Mouse (Mus musculus) MEL (cell line): Measurements from ENCODE around the gene Ifi27l2a. TPM values are rescaled to one million over a fixed set of nuclear protein-coding genes. Genes with fewer than 3 reads are reported as not detected.
"Not testable (repeated sequence)": the region's sequence is repeated elsewhere in the genome, so short reads cannot be mapped to it uniquely, and the experiment has no call there.

Source experiments
- DNase-seq: peaks from one replicate; pipeline ENCODE4 v3.0.0; 2011; ENCODE audit warnings: low read depth, low spot score
- H3K27ac ChIP-seq: 2 replicates; pipeline ENCODE4 v1.5.1; 2012; ENCODE audit warnings: low read depth, mild to moderate bottlenecking, control low read depth, low read length, moderate library complexity; ENCODE audit not compliant: control insufficient read depth
- H3K27me3 ChIP-seq, 2 experiments: fragments of 150-350 bp in 1 of 2; sonication (generic) in 1 of 2; 2 replicates each; pipeline ENCODE4 v1.6.1; 2012; ENCODE audit warnings: low read length in 2 of 2, mild to moderate bottlenecking in 2 of 2, improper control_type of control experiment in 1 of 2, moderate library complexity in 1 of 2; ENCODE audit not compliant: insufficient read depth in 2 of 2, control insufficient read depth in 1 of 2
- H3K36me3 ChIP-seq, 2 experiments: 2 replicates each; pipeline ENCODE4 v1.6.1; 2012 to 2014; ENCODE audit warnings: low read length in 2 of 2, improper control_type of control experiment in 1 of 2, inconsistent platforms in 1 of 2, mild to moderate bottlenecking in 1 of 2; ENCODE audit not compliant: insufficient read depth in 2 of 2, control insufficient read depth in 1 of 2
- H3K4me1 ChIP-seq, 2 experiments: fragments of 150-350 bp in 1 of 2; sonication (generic) in 1 of 2; 2 replicates each; pipeline ENCODE4 v1.6.1; 2012; ENCODE audit warnings: low read length in 2 of 2, improper control_type of control experiment in 1 of 2, mild to moderate bottlenecking in 1 of 2; ENCODE audit not compliant: insufficient read depth in 2 of 2, control insufficient read depth in 1 of 2
- H3K4me3 ChIP-seq, 2 experiments: fragments of 150-350 bp in 1 of 2; sonication (generic) in 1 of 2; 2 replicates each; pipeline ENCODE4 v1.5.1; 2012; ENCODE audit warnings: low read depth in 2 of 2, low read length in 2 of 2, mild to moderate bottlenecking in 2 of 2, moderate library complexity in 2 of 2, control low read depth in 1 of 2, improper control_type of control experiment in 1 of 2; ENCODE audit not compliant: control insufficient read depth in 1 of 2, insufficient read depth in 1 of 2
- H3K79me2 ChIP-seq: 2 replicates; pipeline ENCODE4 v1.6.1; 2012; ENCODE audit warnings: mild to moderate bottlenecking, low read length, moderate library complexity; ENCODE audit not compliant: control insufficient read depth, poor library complexity, insufficient read depth
- H3K9ac ChIP-seq: 2 replicates; pipeline ENCODE4 v1.6.1; 2012; ENCODE audit warnings: low read depth, mild to moderate bottlenecking, control low read depth, low read length, moderate library complexity; ENCODE audit not compliant: control insufficient read depth, poor library complexity, severe bottlenecking
- H3K9me3 ChIP-seq: fragments of 150-350 bp; sonication (generic); replicated peaks from 2 replicates; pipeline ENCODE4 v1.6.1; 2012; ENCODE audit warnings: mild to moderate bottlenecking, low read length, improper control_type of control experiment, moderate library complexity; ENCODE audit not compliant: insufficient read depth
- BHLHE40 ChIP-seq: IDR thresholded peaks from 2 replicates; pipeline ENCODE4 v1.6.1; 2012; ENCODE audit warnings: low read depth, mild to moderate bottlenecking, inconsistent platforms, low read length, improper control_type of control experiment, borderline replicate concordance
- E2F4 ChIP-seq: IDR thresholded peaks from 2 replicates; pipeline ENCODE4 v1.6.1; 2011; ENCODE audit warnings: low read depth, low read length, improper control_type of control experiment, borderline replicate concordance
- EP300 ChIP-seq, 2 experiments: IDR thresholded peaks; 2 replicates each; pipeline ENCODE4 v1.6.1; 2011; ENCODE audit warnings: improper control_type of control experiment in 2 of 2, low read length in 2 of 2, low read depth in 1 of 2, mild to moderate bottlenecking in 1 of 2
- GABPA ChIP-seq: IDR thresholded peaks from 2 replicates; pipeline ENCODE4 v1.6.1; 2012; ENCODE audit warnings: low read depth, mild to moderate bottlenecking, inconsistent platforms, low read length, improper control_type of control experiment, moderate library complexity
- GATA1 ChIP-seq: IDR thresholded peaks from 2 replicates; pipeline ENCODE4 v1.6.1; 2011; ENCODE audit warnings: low read depth, low read length, improper control_type of control experiment
- HCFC1 ChIP-seq: IDR thresholded peaks from 2 replicates; pipeline ENCODE4 v1.6.1; 2012; ENCODE audit warnings: low read depth, mild to moderate bottlenecking, inconsistent platforms, low read length, improper control_type of control experiment, moderate library complexity
- KAT2A ChIP-seq: conservative IDR thresholded peaks from 2 replicates; pipeline ENCODE4 v1.6.1; 2012; ENCODE audit warnings: low read depth, low read length, improper control_type of control experiment, inconsistent platforms
- MAFK ChIP-seq: IDR thresholded peaks from 2 replicates; pipeline ENCODE4 v1.6.1; 2011; ENCODE audit warnings: low read depth, mild to moderate bottlenecking, low read length, improper control_type of control experiment, borderline replicate concordance
- MAX ChIP-seq: IDR thresholded peaks from 2 replicates; pipeline ENCODE4 v1.6.1; 2011; ENCODE audit warnings: low read length, improper control_type of control experiment
- MAZ ChIP-seq: IDR thresholded peaks from 2 replicates; pipeline ENCODE4 v1.6.1; 2012; ENCODE audit warnings: low read depth, mild to moderate bottlenecking, inconsistent platforms, low read length, improper control_type of control experiment
- MXI1 ChIP-seq: IDR thresholded peaks from 2 replicates; pipeline ENCODE4 v1.6.1; 2011; ENCODE audit warnings: mild to moderate bottlenecking, low read depth, low read length, improper control_type of control experiment
- MYB ChIP-seq: IDR thresholded peaks from 2 replicates; pipeline ENCODE4 v1.6.1; 2011; ENCODE audit warnings: mild to moderate bottlenecking, low read depth, low read length, improper control_type of control experiment
- NRF1 ChIP-seq: IDR thresholded peaks from 2 replicates; pipeline ENCODE4 v1.6.1; 2014; ENCODE audit warnings: low read depth, mild to moderate bottlenecking, inconsistent platforms, low read length, improper control_type of control experiment, moderate library complexity; ENCODE audit not compliant: poor library complexity, insufficient read depth, severe bottlenecking
- POLR2A ChIP-seq, 2 experiments: IDR thresholded peaks; 2 replicates each; pipeline ENCODE4 v1.6.1; 2011 to 2012; ENCODE audit warnings: low read length in 2 of 2, mild to moderate bottlenecking in 2 of 2, control low read depth in 1 of 2, improper control_type of control experiment in 1 of 2, low read depth in 1 of 2, moderate library complexity in 1 of 2; ENCODE audit not compliant: control insufficient read depth in 1 of 2, insufficient read depth in 1 of 2, poor library complexity in 1 of 2
- POLR2AphosphoS2 ChIP-seq: IDR thresholded peaks from 2 replicates; pipeline ENCODE4 v1.6.1; 2011; ENCODE audit warnings: low read length, improper control_type of control experiment
- POLR2AphosphoS5 ChIP-seq: IDR thresholded peaks from 2 replicates; pipeline ENCODE4 v1.6.1; 2012; ENCODE audit warnings: low read depth, borderline replicate concordance, mild to moderate bottlenecking, inconsistent platforms, low read length, moderate library complexity, mixed read lengths
- RCOR1 ChIP-seq: IDR thresholded peaks from 2 replicates; pipeline ENCODE4 v1.6.1; 2012; ENCODE audit warnings: low read depth, mild to moderate bottlenecking, inconsistent platforms, low read length, improper control_type of control experiment
- SIN3A ChIP-seq: IDR thresholded peaks from 2 replicates; pipeline ENCODE4 v1.6.1; 2012; ENCODE audit warnings: low read length, improper control_type of control experiment, inconsistent platforms
- UBTF ChIP-seq: IDR thresholded peaks from 2 replicates; pipeline ENCODE4 v1.6.1; 2012; ENCODE audit warnings: low read depth, mild to moderate bottlenecking, inconsistent platforms, low read length, improper control_type of control experiment, moderate library complexity, borderline replicate concordance; ENCODE audit not compliant: insufficient read depth
- USF1 ChIP-seq: IDR thresholded peaks from 2 replicates; pipeline ENCODE4 v1.6.1; 2014; ENCODE audit warnings: low read depth, mild to moderate bottlenecking, inconsistent platforms, low read length, improper control_type of control experiment, moderate library complexity
- ZC3H11A ChIP-seq: IDR thresholded peaks from 2 replicates; pipeline ENCODE4 v1.6.1; 2012; ENCODE audit warnings: low read depth, mild to moderate bottlenecking, inconsistent platforms, low read length, improper control_type of control experiment
- ZNF384 ChIP-seq: IDR thresholded peaks from 2 replicates; pipeline ENCODE4 v1.6.1; 2012; ENCODE audit warnings: low read depth, mild to moderate bottlenecking, inconsistent platforms, low read length, improper control_type of control experiment
- polyA plus RNA-seq, 2 experiments: library from polyadenylated mRNA; stranded (reverse) in 1 of 2; unstranded in 1 of 2; fragments of >175 nt in 1 of 2; fragments of >200 nt in 1 of 2; gene quantifications; 2 replicates each; pipeline versions ENCODE4 v1.2.1 to v1.2.4; 2012; ENCODE audit warnings: low replicate concordance in 2 of 2, low read depth in 1 of 2; ENCODE audit not compliant: insufficient read length in 2 of 2, insufficient read depth in 1 of 2, missing spikeins in 1 of 2
- total RNA-seq: library from RNA; depleted of rRNA; stranded (reverse); fragments of 300-350 nt; gene quantifications from 2 replicates; pipeline ENCODE4 v1.2.3, GENCODE M21; 2012

The Ifi27l2a gene
- total and polyA plus RNA-seq, 3 experiments: 3.2 to 3.5 TPM; not detected in 1

DNA sequence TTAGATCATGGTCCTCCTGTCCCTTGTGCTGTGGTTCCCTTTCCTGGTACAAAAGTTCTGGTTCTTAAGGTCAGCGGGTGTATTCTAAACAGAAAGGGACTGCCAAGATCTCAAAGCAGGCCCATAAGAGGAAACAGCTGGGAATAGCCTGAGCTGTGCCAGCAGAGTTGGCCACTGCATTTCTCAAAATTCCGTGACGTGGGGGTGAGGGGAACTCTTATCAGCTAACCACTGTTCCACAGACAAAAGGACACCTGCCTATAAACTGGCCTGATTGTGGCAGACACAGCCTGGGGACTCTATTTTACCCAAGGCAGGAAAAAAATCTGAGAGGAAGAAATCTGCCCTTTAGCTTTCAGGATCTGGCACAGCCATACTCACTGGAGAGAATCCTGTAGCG, 43.8 kb upstream of the Ifi27l2a start:
- Histone ChIP-seq H3K27me3 (no peaks in the 10 kb centered on the region), H3K9ac (no peak overlapping the region), H3K4me3 (no peak overlapping the region), H3K79me2 (no peaks in the 10 kb centered on the region), H3K9me3 (no peaks in the 10 kb centered on the region), H3K4me1 (peaks cover 0 to 8% of the 10 kb centered on the region in 2 experiments; a peak in 2 of 4 replicates)
- no peak for DNase-seq
- no peak for TF ChIP-seq SIN3A
- TF ChIP-seq EP300 (IDR thresholded peaks at IDR 0.05; ENCODE audit: low read depth in 1 of 2, low read length in 2 of 2): no peak
- TF ChIP-seq RCOR1: no peak
- no peak for TF ChIP-seq UBTF
- no peak for TF ChIP-seq MYB
- TF ChIP-seq BHLHE40: no peak
- no peak for TF ChIP-seq MAFK
- TF ChIP-seq GABPA: no peak
- TF ChIP-seq MXI1: no peak
- no peak for TF ChIP-seq NRF1
- TF ChIP-seq KAT2A: no peak
- TF ChIP-seq ZC3H11A: no peak
- no peak for TF ChIP-seq ZNF384
- TF ChIP-seq, all 39 proteins: peak for 0
- no peaks in the 10 kb centered on the region for H3K36me3 ChIP-seq
- H3K27ac ChIP-seq: no peak overlapping the region

GRCm38 (mm10) chr12:103486726-103487125, 43.2 kb upstream of the Ifi27l2a start:
- no peak overlapping the region for H3K4me3 ChIP-seq
- no peaks in the 10 kb centered on the region for H3K36me3 ChIP-seq
- no peaks in the 10 kb centered on the region for H3K27me3 ChIP-seq
- no peak overlapping the region for H3K27ac ChIP-seq
- DNase-seq: no peak
- TF ChIP-seq RCOR1: no peak
- TF ChIP-seq E2F4: no peak
- TF ChIP-seq POLR2A (IDR thresholded peaks at IDR 0.05; ENCODE audit: control insufficient read depth in 1 of 2, insufficient read depth in 1 of 2, low read depth in 1 of 2, low read length in 2 of 2, poor library complexity in 1 of 2): no peak
- TF ChIP-seq HCFC1: no peak
- no peak for TF ChIP-seq POLR2AphosphoS2
- no peak for TF ChIP-seq NRF1
- no peak for TF ChIP-seq GABPA
- TF ChIP-seq POLR2AphosphoS5: no peak
- no peak for TF ChIP-seq MAX
- TF ChIP-seq MAZ: no peak
- TF ChIP-seq GATA1: no peak
- no peak for TF ChIP-seq USF1
- H3K9ac ChIP-seq: no peak overlapping the region
- H3K79me2 ChIP-seq: no peaks in the 10 kb centered on the region
- no peaks in the 10 kb centered on the region for H3K9me3 ChIP-seq
- H3K4me1 ChIP-seq: peaks cover 0 to 8% of the 10 kb centered on the region in 2 experiments; a peak in 2 of 4 replicates

- H3K9ac ChIP-seq, H3K4me1 ChIP-seq, H3K79me2 ChIP-seq, DNase-seq, H3K27me3 ChIP-seq, H3K4me3 ChIP-seq, H3K27ac ChIP-seq, H3K36me3 ChIP-seq, H3K9me3 ChIP-seq: not testable (repeated sequence)
These were observed 40.9 kb upstream of the Ifi27l2a start for GRCm38 (mm10) chr12:103484200-103484972.
